Mouse (Mus musculus) mammary gland, adult 2 months (tissue): ENCODE data around the gene Tmem97. TPM values are rescaled to one million over a fixed set of nuclear protein-coding genes. Genes with fewer than 3 reads are reported as not detected.

Source experiments
- polyA plus RNA-seq: library from polyadenylated mRNA; depleted of rRNA; stranded (reverse); fragments of >200 nt; gene quantifications from 2 replicates; pipeline ENCODE4 v1.2.3, GENCODE M21; 2012; ENCODE audit warnings: low replicate concordance; rRNA removed

Tmem97 gene
- 16.0 and 16.7 TPM in 2 replicates for polyA plus RNA-seq

GRCm38 (mm10) chr11:78550168-78551058 lies at the start of gene Tmem97:
Gene Tmem97 (minus strand): TSS chr11:78550777.

GRCm38 (mm10) chr11:78536080-78536689 lies 14.4 kb downstream of the Tmem97 start, which contains the start of the genes Tnfaip1 and Ift20:
Gene Tnfaip1 (minus strand): TSS chr11:78536332.
Gene Ift20 (plus strand): TSS chr11:78536361.

GRCm38 (mm10) chr11:78512025-78512957 lies 38.3 kb downstream of the Tmem97 start, which contains the start of the genes Tmem199 and Poldip2:
Gene Tmem199 (minus strand): TSS chr11:78512172.
Gene Poldip2 (plus strand): TSS chr11:78512193.

GRCm38 (mm10) chr11:78502909-78503650 lies 47.5 kb downstream of the Tmem97 start, which contains the start of gene Sebox:
Gene Sebox (plus strand): TSS chr11:78503447.

GRCm38 (mm10) chr11:78499004-78499403 lies 51.6 kb downstream of the Tmem97 start, which contains the start of gene Vtn:
Gene Vtn (plus strand): TSS chr11:78499091.

GRCm38 (mm10) chr11:78497544-78498522 lies 52.7 kb downstream of the Tmem97 start, which contains the start of gene Sarm1:
Gene Sarm1 (minus strand): TSS chr11:78497754.

Other genes with a start within 250 kb of the Tmem97 start
- 1.6 and 2.6 TPM in 2 replicates for gene Spag5, start 249.2 kb downstream of the Tmem97 start, polyA plus RNA-seq
- 18.0 and 27.1 TPM in 2 replicates for gene Aldoc, start 227.8 kb downstream of the Tmem97 start, polyA plus RNA-seq
- 87.7 and 99.7 TPM in 2 replicates for gene Pigs, start 222.4 kb downstream of the Tmem97 start, polyA plus RNA-seq
- 92.2 and 115 TPM in 2 replicates for gene Unc119, start 207.3 kb downstream of the Tmem97 start, polyA plus RNA-seq
- gene Foxn1, start 164.2 kb downstream of the Tmem97 start, polyA plus RNA-seq: 0.04 and 0.24 TPM in 2 replicates
- 0.45 and 0.98 TPM in 2 replicates for gene Slc13a2, start 128.6 kb downstream of the Tmem97 start, polyA plus RNA-seq
- gene Slc46a1, start 85.1 kb downstream of the Tmem97 start, polyA plus RNA-seq: 36.6 and 36.8 TPM in 2 replicates
- gene Sarm1, start 53.0 kb downstream of the Tmem97 start, polyA plus RNA-seq: 1.1 and 1.2 TPM in 2 replicates
- gene Vtn, start 51.7 kb downstream of the Tmem97 start, polyA plus RNA-seq: 32.4 and 41.2 TPM in 2 replicates
- gene Sebox, start 47.3 kb downstream of the Tmem97 start, polyA plus RNA-seq: 0.14 TPM in 1 of 2 replicates, not detected in the other
- 9.3 and 14.5 TPM in 2 replicates for gene Tmem199, start 38.6 kb downstream of the Tmem97 start, polyA plus RNA-seq
- 59.3 and 88.1 TPM in 2 replicates for gene Poldip2, start 38.6 kb downstream of the Tmem97 start, polyA plus RNA-seq
- 30.2 and 44.7 TPM in 2 replicates for gene Tnfaip1, start 14.4 kb downstream of the Tmem97 start, polyA plus RNA-seq
- 44.7 and 54.9 TPM in 2 replicates for gene Ift20, start 14.4 kb downstream of the Tmem97 start, polyA plus RNA-seq
- gene Nlk, start 146.6 kb upstream of the Tmem97 start, polyA plus RNA-seq: 14.5 and 23.6 TPM in 2 replicates
- gene Ccnq, start 201.0 kb upstream of the Tmem97 start, polyA plus RNA-seq: 42.8 and 60.6 TPM in 2 replicates